Mouse (Mus musculus) liver, postnatal 0 days (tissue): ENCODE data around the gene Rnf168.

ENCODE experiments used
- CTCF ChIP-seq: sonication (generic); IDR thresholded peaks from 2 replicates; pipeline ENCODE4 v1.5.1; 2016; ENCODE audit warnings: antibody characterized with exemption, low read depth
- EP300 ChIP-seq: IDR thresholded peaks from 2 replicates; pipeline ENCODE4 v1.6.1; 2016; ENCODE audit warnings: antibody characterized with exemption, low read depth, mild to moderate bottlenecking

DNA sequence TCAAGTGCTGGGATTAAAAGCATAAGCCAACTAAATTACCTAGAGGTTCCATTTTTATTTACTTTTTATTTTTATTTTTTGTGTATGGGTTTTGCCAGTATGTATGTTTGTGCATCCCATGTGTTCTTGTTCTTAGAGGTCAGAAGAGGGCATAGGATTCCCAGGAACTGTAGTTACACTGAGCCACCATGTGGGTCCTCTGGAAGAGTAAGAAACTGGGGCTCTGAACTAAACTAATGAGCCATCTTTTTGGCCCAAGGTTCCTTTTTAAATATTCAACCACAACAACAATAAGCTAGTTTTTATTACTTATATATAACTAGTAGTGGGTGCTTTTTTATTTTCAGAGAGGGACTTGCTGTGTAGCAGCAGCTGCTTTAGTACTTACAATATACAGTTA, 5.3 kb downstream of the Rnf168 start:
- no peak for TF ChIP-seq CTCF
- TF ChIP-seq EP300 = no peak
